22 mouse cellular contexts compared by ENCODE assay signal in the genomic region with DNA sequence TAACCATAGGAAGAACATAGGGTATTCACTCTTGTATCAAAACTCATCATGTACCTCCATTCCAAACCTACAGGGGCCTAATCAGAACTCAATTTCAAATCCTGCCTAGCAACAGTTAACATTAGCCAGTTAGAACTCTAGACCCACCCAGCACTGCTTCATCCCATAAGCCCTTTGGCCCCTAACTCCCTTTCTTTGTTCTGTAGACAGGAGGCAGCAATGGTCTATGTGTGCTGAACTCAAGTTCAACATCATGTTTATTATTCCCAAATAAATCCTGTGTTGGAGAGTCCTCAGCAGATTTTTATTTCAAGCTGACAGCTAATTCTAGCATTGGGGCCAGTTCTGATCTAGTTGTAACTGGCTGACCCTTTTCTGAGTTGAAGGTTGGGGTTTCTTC.
A peak's percentile ranks its signal among the peaks of the same experiment; 100 is the strongest.
DNase-seq lines count a peak whose midpoint lies in the region; ATAC-seq and TF ChIP-seq lines count a peak whose summit lies in the region.
"Had no signal": no experiment of that assay in that cellular context is flagged by ENCODE, and none has a peak within 500 bp of the region (broad histone marks: within the 10 kb centered on the region; RNA-seq: fewer than 3 reads in every experiment).

No protein-coding gene starts in this region.

- H3K4me2 ChIP-seq in kidney, embryonic 16.5 days (replicated peaks; ENCODE audit: low read depth, low read length), result no peak overlapping the region
- H3K4me2 ChIP-seq: forebrain, embryonic 13.5 days; hindbrain, embryonic 12.5 days had no signal

- H3K9ac ChIP-seq in kidney, embryonic 16.5 days (replicated peaks; ENCODE audit: low read length), result no peak overlapping the region
- H3K9ac ChIP-seq: forebrain, embryonic 13.5 days; forebrain, postnatal 0 days; hindbrain, embryonic 12.5 days had no signal

- intact Hi-C loops in gastrocnemius, adult 2 months (cut with DNase I), result no loop called here
- intact Hi-C loops in gastrocnemius, postnatal 36 days (cut with DNase I), result no loop called here

- no peak for DNase-seq in gastrocnemius, adult 2 months
- DNase-seq in gastrocnemius, postnatal 36 days, result no peak
- no peak for DNase-seq in kidney, postnatal 10 days
- DNase-seq in lung, postnatal 36 days, result peak; percentile 4
- no peak for DNase-seq in lung, postnatal 25 days (ENCODE audit: low spot score)
- no peak for DNase-seq in cerebellum, postnatal 36 days
- DNase-seq: adrenal gland, postnatal 14 days; B cell, adult 2 months; cerebellum, adult 11-12 months; cerebellum, adult 9-10 months; forebrain, postnatal 0 days; heart, adult 18-20 months; heart, postnatal 10 days; heart, postnatal 4 days had no signal

- no peaks in the 10 kb centered on the region for H3K27me3 ChIP-seq in kidney, embryonic 16.5 days (ENCODE audit: insufficient read depth, low read length)
- H3K27me3 ChIP-seq: forebrain, embryonic 13.5 days; hindbrain, embryonic 12.5 days had no signal

- TF ChIP-seq CTCF in gastrocnemius, adult 2 months (IDR thresholded peaks at IDR 0.05), result peak; percentile 18; the same call in 1 of the 2 replicates

- no peak overlapping the region for H3K27ac ChIP-seq in gastrocnemius, adult 2 months
- H3K27ac ChIP-seq in kidney, embryonic 16.5 days (ENCODE audit: low read length), result no peak overlapping the region
- H3K27ac ChIP-seq: embryonic facial prominence, embryonic 10.5 days; forebrain, embryonic 13.5 days; heart, embryonic 10.5 days; hindbrain, embryonic 12.5 days had no signal

- H3K36me3 ChIP-seq in kidney, embryonic 16.5 days (ENCODE audit: insufficient read depth, low read length), result no peaks in the 10 kb centered on the region
- H3K36me3 ChIP-seq: embryonic facial prominence, embryonic 10.5 days; heart, embryonic 10.5 days; hindbrain, embryonic 12.5 days had no signal

- ATAC-seq in kidney, embryonic 16.5 days (ENCODE audit: low FRiP score, low TSS enrichment), result 0 out of 2 replicates have a peak, but pooled peaks have one; percentile 46
- ATAC-seq: activated CD4-positive, CD25-positive, alpha-beta regulatory T cell, adult 4 months; CD4-positive, CD25-positive, alpha-beta regulatory T cell, adult 4 months; forebrain, embryonic 13.5 days; forebrain, postnatal 0 days; hindbrain, embryonic 16.5 days had no signal

- no peaks in the 10 kb centered on the region for H3K9me3 ChIP-seq in kidney, embryonic 16.5 days (ENCODE audit: low read length)
- H3K9me3 ChIP-seq: embryonic facial prominence, embryonic 10.5 days; forebrain, embryonic 13.5 days; heart, embryonic 10.5 days; hindbrain, embryonic 12.5 days had no signal

- no peak overlapping the region for H3K4me3 ChIP-seq in gastrocnemius, adult 2 months
- no peak overlapping the region for H3K4me3 ChIP-seq in kidney, embryonic 16.5 days (ENCODE audit: low read length)
- H3K4me3 ChIP-seq: embryonic facial prominence, embryonic 10.5 days; forebrain, embryonic 13.5 days; heart, embryonic 10.5 days; hindbrain, embryonic 12.5 days had no signal

- no peaks in the 10 kb centered on the region for H3K4me1 ChIP-seq in kidney, embryonic 16.5 days (ENCODE audit: insufficient read depth, low read length)
- H3K4me1 ChIP-seq: embryonic facial prominence, embryonic 10.5 days; forebrain, embryonic 13.5 days; heart, embryonic 10.5 days; hindbrain, embryonic 12.5 days had no signal
